Mouse (Mus musculus): ENCODE results near the gene Car3. TPM values are rescaled to one million over a fixed set of nuclear protein-coding genes. Genes with fewer than 3 reads are reported as not detected.

Car3 gene
- polyA plus RNA-seq, 1 experiment = 0.44 TPM

- DNase-seq = no peak
- TF ChIP-seq CTCF (IDR thresholded peaks at IDR 0.05; ENCODE audit: borderline replicate concordance, insufficient read depth, low read depth, low read length) (no peak), POLR2A (IDR thresholded peaks at IDR 0.05; ENCODE audit: borderline replicate concordance, insufficient read depth, low read length) (no peak)
- no peak overlapping the region for H3K27ac ChIP-seq (ENCODE audit: insufficient read depth, low read length)
- no peaks in the 10 kb centered on the region for H3K27me3 ChIP-seq (ENCODE audit: control insufficient read depth, insufficient read depth, low read length)
- WGBS = under 1% methylated on average over 9 of the region's 9 CpGs
- H3K4me1 ChIP-seq (ENCODE audit: control insufficient read depth, insufficient read depth, low read length) = no peaks in the 10 kb centered on the region
- peak overlapping the region; percentile 15 for H3K4me3 ChIP-seq (replicated peaks; ENCODE audit: insufficient read depth, low read depth, low read length)
Measured at GRCm38 (mm10) chr3:14862654-14863021, 674 bp upstream of the Car3 start.

DNA sequence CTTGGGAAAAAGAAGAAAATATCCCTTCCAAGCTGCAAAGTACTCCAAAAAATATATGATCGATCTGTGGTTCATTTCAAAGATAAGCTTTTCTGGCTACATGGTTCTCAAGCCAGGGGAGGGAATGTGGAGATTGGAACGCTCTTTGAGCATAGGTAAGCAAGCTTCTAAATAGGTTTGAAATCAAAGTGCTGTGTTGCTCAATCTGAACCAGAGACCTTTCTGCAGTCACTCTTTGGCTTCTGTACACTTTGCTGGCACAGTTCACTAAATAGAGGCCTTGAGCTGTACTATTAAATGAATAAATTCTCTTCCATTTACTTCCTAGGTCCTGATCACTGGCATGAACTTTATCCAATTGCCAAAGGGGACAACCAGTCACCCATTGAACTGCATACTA, 610 bp downstream of the Car3 start:
- Histone ChIP-seq H3K4me3 (replicated peaks; ENCODE audit: insufficient read depth, low read depth, low read length) (no peak overlapping the region), H3K27me3 (ENCODE audit: control insufficient read depth, insufficient read depth, low read length) (no peaks in the 10 kb centered on the region), H3K27ac (ENCODE audit: insufficient read depth, low read length) (no peak overlapping the region), H3K4me1 (ENCODE audit: control insufficient read depth, insufficient read depth, low read length) (no peaks in the 10 kb centered on the region)
- no peak for TF ChIP-seq POLR2A (IDR thresholded peaks at IDR 0.05; ENCODE audit: borderline replicate concordance, insufficient read depth, low read length)
- no peak for TF ChIP-seq CTCF (IDR thresholded peaks at IDR 0.05; ENCODE audit: borderline replicate concordance, insufficient read depth, low read depth, low read length)
- no peak for DNase-seq
- 97% methylated on average over 2 of the region's 2 CpGs for WGBS

GRCm38 (mm10) chr3:14865941-14866340, 2.6 kb downstream of the Car3 start:
- Histone ChIP-seq H3K4me1 (ENCODE audit: control insufficient read depth, insufficient read depth, low read length) (no peaks in the 10 kb centered on the region), H3K27me3 (ENCODE audit: control insufficient read depth, insufficient read depth, low read length) (no peaks in the 10 kb centered on the region), H3K4me3 (replicated peaks; ENCODE audit: insufficient read depth, low read depth, low read length) (no peak overlapping the region), H3K27ac (ENCODE audit: insufficient read depth, low read length) (no peak overlapping the region)
- TF ChIP-seq POLR2A (IDR thresholded peaks at IDR 0.05; ENCODE audit: borderline replicate concordance, insufficient read depth, low read length) (no peak), CTCF (IDR thresholded peaks at IDR 0.05; ENCODE audit: borderline replicate concordance, insufficient read depth, low read depth, low read length) (no peak)
- WGBS = 84% methylated on average over 2 of the region's 2 CpGs
- DNase-seq = no peak

DNA sequence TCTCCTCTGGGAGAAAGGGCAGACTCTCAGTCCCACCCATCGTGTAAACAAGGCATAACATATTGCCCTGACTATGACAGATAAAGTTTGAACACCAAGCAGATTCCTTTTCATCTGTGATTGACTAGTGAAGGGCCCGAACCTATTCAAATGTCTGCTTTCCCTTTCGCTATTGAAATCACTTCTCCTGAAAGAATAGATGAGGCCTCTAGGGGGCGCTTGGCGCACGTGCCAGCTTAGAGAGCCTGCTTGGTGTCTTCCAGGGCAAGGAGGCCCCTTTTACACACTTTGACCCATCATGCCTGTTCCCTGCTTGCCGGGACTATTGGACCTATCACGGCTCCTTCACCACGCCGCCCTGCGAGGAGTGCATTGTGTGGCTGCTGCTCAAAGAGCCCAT, 6.5 kb downstream of the Car3 start:
- 24% methylated on average over 11 of the region's 11 CpGs for WGBS
- TF ChIP-seq POLR2A (IDR thresholded peaks at IDR 0.05; ENCODE audit: borderline replicate concordance, insufficient read depth, low read length) (no peak), CTCF (IDR thresholded peaks at IDR 0.05; ENCODE audit: borderline replicate concordance, insufficient read depth, low read depth, low read length) (peak; percentile 72)
- no peaks in the 10 kb centered on the region for H3K4me1 ChIP-seq (ENCODE audit: control insufficient read depth, insufficient read depth, low read length)
- H3K27ac ChIP-seq (ENCODE audit: insufficient read depth, low read length) = no peak overlapping the region
- no peak overlapping the region for H3K4me3 ChIP-seq (replicated peaks; ENCODE audit: insufficient read depth, low read depth, low read length)
- peak; percentile 49 to 60 for DNase-seq
- H3K27me3 ChIP-seq (ENCODE audit: control insufficient read depth, insufficient read depth, low read length) = no peaks in the 10 kb centered on the region

GRCm38 (mm10) chr3:14870528-14870927, 7.2 kb downstream of the Car3 start:
- TF ChIP-seq POLR2A (IDR thresholded peaks at IDR 0.05; ENCODE audit: borderline replicate concordance, insufficient read depth, low read length) (no peak), CTCF (IDR thresholded peaks at IDR 0.05; ENCODE audit: borderline replicate concordance, insufficient read depth, low read depth, low read length) (no peak)
- H3K4me1 ChIP-seq (ENCODE audit: control insufficient read depth, insufficient read depth, low read length) = no peaks in the 10 kb centered on the region
- WGBS = 84% methylated on average over 1 of the region's 1 CpGs
- no peak for DNase-seq
- no peak overlapping the region for H3K4me3 ChIP-seq (replicated peaks; ENCODE audit: insufficient read depth, low read depth, low read length)
- no peaks in the 10 kb centered on the region for H3K27me3 ChIP-seq (ENCODE audit: control insufficient read depth, insufficient read depth, low read length)
- no peak overlapping the region for H3K27ac ChIP-seq (ENCODE audit: insufficient read depth, low read length)

GRCm38 (mm10) chr3:14871386-14871785, 8.1 kb downstream of the Car3 start:
- Histone ChIP-seq H3K27me3 (ENCODE audit: control insufficient read depth, insufficient read depth, low read length) (no peaks in the 10 kb centered on the region), H3K27ac (ENCODE audit: insufficient read depth, low read length) (no peak overlapping the region), H3K4me3 (replicated peaks; ENCODE audit: insufficient read depth, low read depth, low read length) (no peak overlapping the region), H3K4me1 (ENCODE audit: control insufficient read depth, insufficient read depth, low read length) (no peaks in the 10 kb centered on the region)
- no peak for DNase-seq
- TF ChIP-seq CTCF (IDR thresholded peaks at IDR 0.05; ENCODE audit: borderline replicate concordance, insufficient read depth, low read depth, low read length) (no peak), POLR2A (IDR thresholded peaks at IDR 0.05; ENCODE audit: borderline replicate concordance, insufficient read depth, low read length) (no peak)
- 34% methylated on average over 7 of the region's 7 CpGs for WGBS

DNA sequence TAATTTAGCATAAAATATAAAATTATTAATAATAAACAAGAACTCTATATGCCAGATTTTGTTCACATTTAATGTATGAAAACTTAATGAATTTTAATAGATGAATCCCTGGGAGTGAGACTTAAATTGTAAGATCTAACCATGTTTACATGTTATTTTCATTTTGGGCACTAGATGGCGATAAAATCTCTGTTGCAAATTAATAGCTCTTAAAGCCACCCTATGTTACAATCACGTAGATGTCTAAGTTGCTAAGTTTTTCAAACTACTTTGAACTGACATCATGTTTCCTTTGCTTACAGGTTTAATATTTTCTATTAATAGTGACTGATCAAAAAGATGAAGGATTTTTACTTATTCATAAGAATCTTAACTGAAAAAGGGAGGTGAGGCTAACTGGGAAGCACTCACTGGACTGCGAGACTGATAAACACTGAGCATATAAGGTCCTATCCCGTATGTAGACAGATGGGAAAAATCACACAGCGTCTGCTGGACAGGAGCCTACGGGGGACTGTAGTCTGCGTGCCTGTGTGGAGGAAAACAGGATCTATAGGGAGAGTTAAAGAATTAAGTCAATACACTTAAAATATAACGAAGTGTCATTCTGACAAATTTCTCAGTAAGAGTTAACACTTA, 11.2 kb downstream of the Car3 start:
- Histone ChIP-seq H3K4me3 (replicated peaks; ENCODE audit: insufficient read depth, low read depth, low read length) (no peak overlapping the region), H3K27ac (ENCODE audit: insufficient read depth, low read length) (no peak overlapping the region), H3K4me1 (ENCODE audit: control insufficient read depth, insufficient read depth, low read length) (no peaks in the 10 kb centered on the region), H3K27me3 (ENCODE audit: control insufficient read depth, insufficient read depth, low read length) (no peaks in the 10 kb centered on the region)
- peak in 1 of 2 experiments; percentile 29 for DNase-seq
- no peak for TF ChIP-seq POLR2A (IDR thresholded peaks at IDR 0.05; ENCODE audit: borderline replicate concordance, insufficient read depth, low read length)
- TF ChIP-seq CTCF (IDR thresholded peaks at IDR 0.05; ENCODE audit: borderline replicate concordance, insufficient read depth, low read depth, low read length) = peak; percentile 57; the same call in 1 of the 2 replicates
- WGBS = 21% methylated on average over 8 of the region's 8 CpGs

DNA sequence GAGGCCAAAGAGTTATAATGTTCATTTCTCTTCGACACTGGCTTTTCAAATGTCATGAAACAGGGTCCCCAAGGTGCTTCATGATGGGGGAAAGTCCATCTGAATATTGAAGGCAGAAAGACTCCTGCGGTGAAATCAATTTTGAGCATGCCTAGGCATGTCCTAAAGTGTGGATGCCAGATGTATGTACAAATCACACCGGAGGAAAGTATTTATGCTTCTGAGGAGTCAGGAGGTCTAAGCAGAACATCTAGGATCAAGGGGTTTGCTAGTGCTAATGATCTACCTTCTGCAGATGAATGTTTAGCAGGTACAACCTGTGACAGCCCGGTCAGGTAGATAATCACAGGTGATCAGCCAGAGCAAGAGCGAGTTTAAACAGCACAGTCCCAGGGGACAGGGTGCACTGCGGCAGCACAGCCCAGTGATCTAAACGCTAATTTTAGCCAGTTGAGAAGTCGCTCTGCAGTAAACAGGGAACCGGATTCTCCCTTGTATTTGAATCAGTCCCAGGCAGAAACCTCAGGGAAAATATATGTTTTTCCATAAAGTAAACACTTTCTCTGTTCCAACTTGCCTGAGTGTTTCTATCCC, 13.1 kb downstream of the Car3 start:
- Histone ChIP-seq H3K27me3 (ENCODE audit: control insufficient read depth, insufficient read depth, low read length) (no peaks in the 10 kb centered on the region), H3K27ac (ENCODE audit: insufficient read depth, low read length) (no peak overlapping the region), H3K4me3 (replicated peaks; ENCODE audit: insufficient read depth, low read depth, low read length) (no peak overlapping the region), H3K4me1 (ENCODE audit: control insufficient read depth, insufficient read depth, low read length) (no peaks in the 10 kb centered on the region)
- WGBS = 70% methylated on average over 9 of the region's 9 CpGs
- no peak for DNase-seq
- TF ChIP-seq CTCF (IDR thresholded peaks at IDR 0.05; ENCODE audit: borderline replicate concordance, insufficient read depth, low read depth, low read length) (no peak), POLR2A (IDR thresholded peaks at IDR 0.05; ENCODE audit: borderline replicate concordance, insufficient read depth, low read length) (no peak)

Data from cerebellum, adult 2 months (tissue).